In genomic region chr9:54037717-54038116, GRCm38 (mm10) we compare ENCODE assay signal across 13 mouse cellular contexts. TPM values are rescaled to one million over a fixed set of nuclear protein-coding genes. Genes with fewer than 3 reads are reported as not detected.
A peak's percentile ranks its signal among the peaks of the same experiment; 100 is the strongest.
DNase-seq lines count a peak whose midpoint lies in the region; ATAC-seq lines count a peak whose summit lies in the region.
"Had no signal": no experiment of that assay in that cellular context is flagged by ENCODE, and none has a peak within 500 bp of the region (broad histone marks: within the 10 kb centered on the region; RNA-seq: fewer than 3 reads in every experiment).

No protein-coding gene starts in this region.

- H3K4me1 ChIP-seq in forebrain, embryonic 15.5 days: peaks cover 16% of the 10 kb centered on the region
- no peaks in the 10 kb centered on the region for H3K4me1 ChIP-seq in forebrain, embryonic 10.5 days
- H3K4me1 ChIP-seq: embryonic facial prominence, embryonic 13.5 days; liver, embryonic 13.5 days; stomach, embryonic 15.5 days had no signal

- no peaks in the 10 kb centered on the region for H3K36me3 ChIP-seq in forebrain, embryonic 15.5 days
- no peaks in the 10 kb centered on the region for H3K36me3 ChIP-seq in forebrain, embryonic 10.5 days (replicated peaks)
- H3K36me3 ChIP-seq: embryonic facial prominence, embryonic 13.5 days; liver, embryonic 13.5 days; stomach, embryonic 15.5 days had no signal

- H3K9me3 ChIP-seq in forebrain, embryonic 15.5 days: no peaks in the 10 kb centered on the region
- H3K9me3 ChIP-seq in forebrain, embryonic 10.5 days: no peaks in the 10 kb centered on the region
- H3K9me3 ChIP-seq: embryonic facial prominence, embryonic 13.5 days; liver, embryonic 13.5 days; stomach, embryonic 15.5 days had no signal

- H3K4me2 ChIP-seq in forebrain, embryonic 15.5 days (replicated peaks): no peak overlapping the region
- H3K4me2 ChIP-seq: embryonic facial prominence, embryonic 13.5 days; liver, embryonic 13.5 days; stomach, embryonic 15.5 days had no signal

- H3K9ac ChIP-seq in forebrain, embryonic 15.5 days (replicated peaks): no peak overlapping the region
- H3K9ac ChIP-seq: embryonic facial prominence, embryonic 13.5 days; liver, embryonic 13.5 days; stomach, embryonic 15.5 days had no signal

- intact Hi-C loops in left cerebral cortex, postnatal 4 days (cut with DNase I): no loop called here
- intact Hi-C loops in gastrocnemius, postnatal 14 days (cut with DNase I; ENCODE audit: low total_unique reads): no loop called here

- no peak for DNase-seq in forebrain, embryonic 10.5 days (ENCODE audit: extremely low spot score, low spot score)
- peak; percentile 72 for DNase-seq in brain, adult 2 months (ENCODE audit: low read depth, low spot score)
- peak; percentile 13 to 55 for DNase-seq in frontal cortex, adult 2 months (ENCODE audit: extremely low spot score in 1 of 2, low spot score in 1 of 2)
- peak; percentile 80 for DNase-seq in left cerebral cortex, postnatal 4 days
- DNase-seq in lung, adult 18-20 months: no peak
- no peak for DNase-seq in gastrocnemius, postnatal 14 days
- no peak for DNase-seq in thymus, postnatal 36 days
- DNase-seq: gastrocnemius, postnatal 36 days; kidney, postnatal 14 days; liver, embryonic 13.5 days had no signal

- peak; percentile 67; the same call in 1 of the 2 replicates for ATAC-seq in forebrain, embryonic 15.5 days (replicated peaks)

- 30% methylated on average over 9 of the region's 9 CpGs for WGBS in forebrain, embryonic 15.5 days
- 84% methylated on average over 9 of the region's 9 CpGs for WGBS in forebrain, embryonic 10.5 days

- H3K27ac ChIP-seq in forebrain, embryonic 15.5 days (replicated peaks): 0 out of 2 replicates have a peak overlapping the region, but pooled peaks have one; percentile 35
- H3K27ac ChIP-seq in forebrain, embryonic 10.5 days: no peak overlapping the region
- H3K27ac ChIP-seq: embryonic facial prominence, embryonic 13.5 days; liver, embryonic 13.5 days; stomach, embryonic 15.5 days had no signal

- no peaks in the 10 kb centered on the region for H3K27me3 ChIP-seq in forebrain, embryonic 15.5 days
- no peaks in the 10 kb centered on the region for H3K27me3 ChIP-seq in forebrain, embryonic 10.5 days (ENCODE audit: poor library complexity, severe bottlenecking)
- H3K27me3 ChIP-seq: embryonic facial prominence, embryonic 13.5 days; liver, embryonic 13.5 days; stomach, embryonic 15.5 days had no signal

- no peak overlapping the region for H3K4me3 ChIP-seq in forebrain, embryonic 15.5 days
- no peak overlapping the region for H3K4me3 ChIP-seq in forebrain, embryonic 10.5 days
- H3K4me3 ChIP-seq: embryonic facial prominence, embryonic 13.5 days; liver, embryonic 13.5 days; stomach, embryonic 15.5 days had no signal

RNA-seq across cellular contexts. Expression of gene Tnfaip8l3, which starts 30.5 kb away (rescaled TPM):
- polyA plus RNA-seq in forebrain, embryonic 15.5 days (2015; fragmentation: Nextera tagmentation; extraction: Ambion mirVana): 0.31 and 0.56 TPM in 2 replicates
- polyA plus RNA-seq in forebrain, embryonic 10.5 days (2016; fragmentation: Nextera tagmentation; extraction: Ambion mirVana): 0.07 and 0.14 TPM in 2 replicates
- 2.8 and 4.8 TPM in 2 replicates for polyA plus RNA-seq in frontal cortex, adult 2 months (2012; rRNA removed)
- total RNA-seq in left cerebral cortex, postnatal 4 days (2021): 1 to 10 TPM; 2.9 to 4.0 TPM
- total RNA-seq in gastrocnemius, postnatal 14 days (2021): under 1 TPM; 0.14 to 0.22 TPM
- total RNA-seq: gastrocnemius, postnatal 36 days had no signal

Comparison
In these comparisons a context has a peak if more than half of its experiments do, and no peak if none do; other contexts are left out.
1. DNase-seq: peak in brain, adult 2 months (single experiment), frontal cortex, adult 2 months (2 of 2) and left cerebral cortex, postnatal 4 days (single experiment); none in forebrain, embryonic 10.5 days (single experiment), lung, adult 18-20 months (0 of 2), gastrocnemius, postnatal 14 days (single experiment) and thymus, postnatal 36 days (0 of 2).